Mouse (Mus musculus): ENCODE data around the gene Wnt5b. TPM values are rescaled to one million over a fixed set of nuclear protein-coding genes. Genes with fewer than 3 reads are reported as not detected.

Wnt5b gene
- polyA plus RNA-seq, 1 experiment from 2014 or later = 21.9 TPM

- Histone ChIP-seq H3K9me3 (no peaks in the 10 kb centered on the region), H3K27me3 (no peaks in the 10 kb centered on the region), H3K4me2 (no peak overlapping the region), H3K36me3 (no peaks in the 10 kb centered on the region), H3K9ac (replicated peaks) (no peak overlapping the region), H3K4me3 (replicated peaks) (no peak overlapping the region), H3K4me1 (replicated peaks) (no peaks in the 10 kb centered on the region), H3K27ac (no peak overlapping the region)
- no peak for ATAC-seq (ENCODE audit: insufficient number of reproducible peaks, insufficient read depth, low FRiP score, low TSS enrichment, low read depth)
- WGBS = 81% methylated on average over 3 of the region's 3 CpGs
Observed at GRCm38 (mm10) chr6:119400649-119401048, 143.5 kb downstream of the Wnt5b start.

GRCm38 (mm10) chr6:119399371-119399770 is 144.8 kb downstream of the Wnt5b start:
- H3K9ac ChIP-seq (replicated peaks) = no peak overlapping the region
- H3K27ac ChIP-seq = no peak overlapping the region
- 98% methylated on average over 3 of the region's 3 CpGs for WGBS
- no peaks in the 10 kb centered on the region for H3K4me1 ChIP-seq (replicated peaks)
- H3K36me3 ChIP-seq = no peaks in the 10 kb centered on the region
- H3K9me3 ChIP-seq = no peaks in the 10 kb centered on the region
- H3K4me3 ChIP-seq (replicated peaks) = no peak overlapping the region
- no peaks in the 10 kb centered on the region for H3K27me3 ChIP-seq
- no peak for ATAC-seq (ENCODE audit: insufficient number of reproducible peaks, insufficient read depth, low FRiP score, low TSS enrichment, low read depth)
- H3K4me2 ChIP-seq = no peak overlapping the region

DNA sequence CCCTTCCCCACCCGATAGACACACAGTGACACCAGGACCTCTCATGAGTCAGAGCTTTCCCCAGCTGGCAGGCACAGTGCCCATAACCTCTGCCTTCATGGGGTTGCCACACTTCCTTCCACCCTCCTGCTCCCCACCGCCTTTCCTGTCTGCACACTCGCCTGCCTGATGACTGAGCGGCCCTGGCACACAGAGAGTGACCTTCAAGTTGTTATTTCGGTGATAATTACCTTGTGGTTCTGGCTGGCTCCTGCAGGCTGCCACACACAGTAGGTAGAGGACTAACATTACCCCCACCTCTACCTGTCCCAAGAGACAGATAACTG is 147.9 kb downstream of the Wnt5b start:
- H3K27me3 ChIP-seq = no peaks in the 10 kb centered on the region
- no peak overlapping the region for H3K4me3 ChIP-seq (replicated peaks)
- WGBS = 59% methylated on average over 5 of the region's 5 CpGs
- H3K4me2 ChIP-seq = no peak overlapping the region
- H3K27ac ChIP-seq = no peak overlapping the region
- no peaks in the 10 kb centered on the region for H3K9me3 ChIP-seq
- no peak for ATAC-seq (ENCODE audit: insufficient number of reproducible peaks, insufficient read depth, low FRiP score, low TSS enrichment, low read depth)
- H3K4me1 ChIP-seq (replicated peaks) = no peaks in the 10 kb centered on the region
- H3K36me3 ChIP-seq = no peaks in the 10 kb centered on the region
- no peak overlapping the region for H3K9ac ChIP-seq (replicated peaks)

- Histone ChIP-seq H3K27ac (no peak overlapping the region), H3K4me1 (replicated peaks) (no peaks in the 10 kb centered on the region), H3K4me2 (no peak overlapping the region), H3K9ac (replicated peaks) (no peak overlapping the region), H3K27me3 (no peaks in the 10 kb centered on the region), H3K36me3 (no peaks in the 10 kb centered on the region), H3K9me3 (no peaks in the 10 kb centered on the region), H3K4me3 (replicated peaks) (no peak overlapping the region)
- no peak for ATAC-seq (ENCODE audit: insufficient number of reproducible peaks, insufficient read depth, low FRiP score, low TSS enrichment, low read depth)
- 79% methylated on average over 14 of the region's 14 CpGs for WGBS
Observed at GRCm38 (mm10) chr6:119395421-119396308, 148.5 kb downstream of the Wnt5b start.

DNA sequence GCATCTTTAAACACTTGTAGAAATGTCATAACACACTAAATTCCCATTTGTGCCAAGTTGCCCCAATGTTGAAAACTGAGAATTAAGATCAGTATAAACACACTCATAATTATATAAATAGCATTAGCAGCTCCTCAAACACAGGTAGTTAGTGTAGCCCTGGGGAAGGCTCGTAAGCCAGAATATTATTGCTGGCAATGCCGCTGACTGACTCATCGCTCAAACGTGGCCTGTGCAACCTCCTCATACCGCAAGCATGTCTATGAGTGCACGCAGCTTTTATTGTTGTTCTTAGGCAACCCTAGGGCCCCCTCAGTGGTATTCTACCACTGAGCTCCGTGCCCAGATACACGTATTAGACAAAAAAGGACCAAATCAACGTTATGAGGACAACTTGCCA is 151.3 kb downstream of the Wnt5b start:
- WGBS = 77% methylated on average over 9 of the region's 9 CpGs

DNA sequence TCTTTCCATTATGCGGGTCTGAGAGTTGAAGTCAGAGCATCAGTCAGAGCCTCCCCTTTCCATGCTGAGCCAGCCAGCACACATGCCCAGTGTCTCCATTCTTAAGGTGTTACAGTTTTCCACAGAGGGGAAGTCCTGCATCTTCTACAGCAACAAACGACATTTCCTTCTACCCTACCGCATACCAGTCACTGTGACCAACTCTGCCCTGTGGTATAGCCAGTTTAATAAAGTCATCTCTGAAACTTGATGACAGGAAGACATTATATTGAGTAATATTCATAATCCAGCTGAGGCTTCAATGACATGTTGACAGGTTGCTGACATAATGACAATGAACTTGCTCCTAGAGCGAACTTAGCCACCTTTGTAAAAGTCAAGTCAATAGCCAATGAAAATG is 153.4 kb downstream of the Wnt5b start:
- Histone ChIP-seq H3K27me3 (no peaks in the 10 kb centered on the region), H3K27ac (no peak overlapping the region), H3K9ac (replicated peaks) (no peak overlapping the region), H3K4me3 (replicated peaks) (no peak overlapping the region), H3K4me2 (no peak overlapping the region), H3K4me1 (replicated peaks) (peaks cover 11% of the 10 kb centered on the region), H3K36me3 (no peaks in the 10 kb centered on the region), H3K9me3 (no peaks in the 10 kb centered on the region)
- no peak for ATAC-seq (ENCODE audit: insufficient number of reproducible peaks, insufficient read depth, low FRiP score, low TSS enrichment, low read depth)
- WGBS = 86% methylated on average over 4 of the region's 4 CpGs

More for the DNA sequence above, 151.3 kb downstream of the Wnt5b start:
- H3K36me3 ChIP-seq = no peaks in the 10 kb centered on the region
- 0 out of 2 replicates have a peak, but pooled peaks cover 3% of the 10 kb centered on the region for H3K4me1 ChIP-seq (replicated peaks)
- no peak overlapping the region for H3K4me2 ChIP-seq
- no peak overlapping the region for H3K27ac ChIP-seq
- H3K27me3 ChIP-seq = no peaks in the 10 kb centered on the region
- no peak for ATAC-seq (ENCODE audit: insufficient number of reproducible peaks, insufficient read depth, low FRiP score, low TSS enrichment, low read depth)
- no peak overlapping the region for H3K4me3 ChIP-seq (replicated peaks)
- H3K9me3 ChIP-seq = no peaks in the 10 kb centered on the region
- H3K9ac ChIP-seq (replicated peaks) = no peak overlapping the region

GRCm38 (mm10) chr6:119389089-119389488 is 155.1 kb downstream of the Wnt5b start:
- Histone ChIP-seq H3K27me3 (no peaks in the 10 kb centered on the region), H3K9ac (replicated peaks) (peak overlapping the region; percentile 54), H3K4me3 (replicated peaks) (peak overlapping the region; percentile 85), H3K4me2 (peak overlapping the region; percentile 57), H3K4me1 (replicated peaks) (peaks cover 11% of the 10 kb centered on the region), H3K36me3 (no peaks in the 10 kb centered on the region), H3K27ac (no peak overlapping the region), H3K9me3 (no peaks in the 10 kb centered on the region)
- 31% methylated on average over 10 of the region's 10 CpGs for WGBS
- no peak for ATAC-seq (ENCODE audit: insufficient number of reproducible peaks, insufficient read depth, low FRiP score, low TSS enrichment, low read depth)

DNA sequence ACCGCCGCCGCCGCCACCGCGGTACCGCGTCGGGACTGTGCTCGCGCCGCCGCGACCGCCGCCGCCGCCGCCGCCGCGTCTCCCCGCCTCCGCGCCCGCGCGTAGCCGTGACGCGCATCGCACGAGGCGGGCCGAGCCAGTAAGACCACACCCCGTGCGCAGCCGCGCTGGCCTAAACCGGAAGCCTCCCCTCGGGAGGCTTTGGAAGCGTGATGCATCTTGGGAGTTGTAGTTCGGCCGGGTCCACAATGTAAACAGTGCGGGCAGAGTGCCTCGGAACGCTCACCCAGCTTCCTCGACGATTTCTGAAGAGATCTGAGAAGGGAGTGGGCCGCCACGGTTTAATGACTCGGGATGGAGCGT is 155.5 kb downstream of the Wnt5b start:
- H3K4me1 ChIP-seq (replicated peaks) = peaks cover 11% of the 10 kb centered on the region
- peak; percentile 99 for ATAC-seq (ENCODE audit: insufficient number of reproducible peaks, insufficient read depth, low FRiP score, low TSS enrichment, low read depth)
- H3K4me2 ChIP-seq = peak overlapping the region; percentile 67
- no peaks in the 10 kb centered on the region for H3K36me3 ChIP-seq
- peak overlapping the region; percentile 81 for H3K9ac ChIP-seq (replicated peaks)
- no peaks in the 10 kb centered on the region for H3K9me3 ChIP-seq
- no peaks in the 10 kb centered on the region for H3K27me3 ChIP-seq
- H3K27ac ChIP-seq = peak overlapping the region; percentile 90
- peak overlapping the region; percentile 85 for H3K4me3 ChIP-seq (replicated peaks)
- 0% methylated on average over 49 of the region's 53 CpGs for WGBS

GRCm38 (mm10) chr6:119387801-119388649 is 156.1 kb downstream of the Wnt5b start:
- Histone ChIP-seq H3K9me3 (no peaks in the 10 kb centered on the region), H3K27me3 (no peaks in the 10 kb centered on the region), H3K27ac (peak overlapping the region; percentile 90), H3K9ac (replicated peaks) (peak overlapping the region; percentile 81), H3K4me1 (replicated peaks) (peaks cover 11% of the 10 kb centered on the region), H3K4me3 (replicated peaks) (peak overlapping the region; percentile 85), H3K4me2 (peak overlapping the region; percentile 67), H3K36me3 (no peaks in the 10 kb centered on the region)
- peak; percentile 86 for ATAC-seq (ENCODE audit: insufficient number of reproducible peaks, insufficient read depth, low FRiP score, low TSS enrichment, low read depth)
- WGBS = 1% methylated on average over 48 of the region's 76 CpGs

DNA sequence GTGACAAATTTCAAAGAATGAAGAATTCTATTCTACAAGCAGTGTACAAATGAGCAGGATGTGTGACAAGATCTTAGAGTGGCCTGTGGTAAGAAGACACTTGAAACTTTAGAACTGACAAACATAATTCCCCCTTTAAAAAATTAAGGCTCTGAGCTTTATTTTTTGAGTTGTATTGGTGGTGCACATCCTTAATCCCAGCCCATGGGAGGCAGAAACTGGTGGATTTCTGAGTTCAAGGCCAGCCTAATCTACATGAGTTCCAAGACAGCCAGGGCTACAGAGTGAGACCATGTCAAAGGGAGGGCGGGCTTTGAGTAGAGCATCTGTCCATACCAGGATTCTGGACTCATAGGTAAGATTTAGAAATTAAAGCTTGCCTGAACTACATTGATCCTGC is 157.3 kb downstream of the Wnt5b start:
- H3K4me3 ChIP-seq (replicated peaks) = 0 out of 2 replicates have a peak overlapping the region, but pooled peaks have one; percentile 85

GRCm38 (mm10) chr6:119386421-119386820 is 157.7 kb downstream of the Wnt5b start:
- Histone ChIP-seq H3K4me2 (no peak overlapping the region), H3K4me3 (replicated peaks) (no peak overlapping the region), H3K9ac (replicated peaks) (no peak overlapping the region), H3K9me3 (no peaks in the 10 kb centered on the region), H3K4me1 (replicated peaks) (peaks cover 11% of the 10 kb centered on the region), H3K27me3 (no peaks in the 10 kb centered on the region), H3K36me3 (no peaks in the 10 kb centered on the region), H3K27ac (no peak overlapping the region)
- WGBS = 89% methylated on average over 4 of the region's 4 CpGs
- no peak for ATAC-seq (ENCODE audit: insufficient number of reproducible peaks, insufficient read depth, low FRiP score, low TSS enrichment, low read depth)

More for the DNA sequence above, 157.3 kb downstream of the Wnt5b start:
- H3K9ac ChIP-seq (replicated peaks) = no peak overlapping the region
- ATAC-seq (ENCODE audit: insufficient number of reproducible peaks, insufficient read depth, low FRiP score, low TSS enrichment, low read depth) = no peak
- H3K27ac ChIP-seq = no peak overlapping the region
- no peaks in the 10 kb centered on the region for H3K9me3 ChIP-seq
- no peaks in the 10 kb centered on the region for H3K36me3 ChIP-seq
- no peaks in the 10 kb centered on the region for H3K27me3 ChIP-seq
- WGBS = 92% methylated on average over 1 of the region's 1 CpGs
- peaks cover 11% of the 10 kb centered on the region for H3K4me1 ChIP-seq (replicated peaks)
- H3K4me2 ChIP-seq = peak overlapping the region; percentile 67; the same call in 1 of the 2 replicates
